Mouse (Mus musculus) neutrophil, adult 5-6 weeks (primary cell): Measurements from ENCODE around the gene Adgrg6. TPM values are rescaled to one million over a fixed set of nuclear protein-coding genes. Genes with fewer than 3 reads are reported as not detected.

Experiments used
- ATAC-seq: fragments of 151-379, 151-347 bp; 2 replicates; pipeline ENCODE4 v1.8.0; 2017; ENCODE audit warnings: mild to moderate bottlenecking, moderate TSS enrichment; ENCODE audit not compliant: insufficient number of reproducible peaks, poor library complexity, low FRiP score, severe bottlenecking; ENCODE audit errors: extremely low read depth
- total RNA-seq: library from RNA; stranded (forward); fragments of 200-1000 nt; gene quantifications from 2 replicates; pipeline ENCODE4 v1.2.3, GENCODE M21; 2017

Adgrg6 gene
- 0.58 and 1.1 TPM in 2 replicates for total RNA-seq

GRCm38 (mm10) chr10:14544941-14545717 lies at the start of gene Adgrg6:
Gene Adgrg6, minus strand, starts transcription at chr10:14545659.
- no peak for ATAC-seq

DNA sequence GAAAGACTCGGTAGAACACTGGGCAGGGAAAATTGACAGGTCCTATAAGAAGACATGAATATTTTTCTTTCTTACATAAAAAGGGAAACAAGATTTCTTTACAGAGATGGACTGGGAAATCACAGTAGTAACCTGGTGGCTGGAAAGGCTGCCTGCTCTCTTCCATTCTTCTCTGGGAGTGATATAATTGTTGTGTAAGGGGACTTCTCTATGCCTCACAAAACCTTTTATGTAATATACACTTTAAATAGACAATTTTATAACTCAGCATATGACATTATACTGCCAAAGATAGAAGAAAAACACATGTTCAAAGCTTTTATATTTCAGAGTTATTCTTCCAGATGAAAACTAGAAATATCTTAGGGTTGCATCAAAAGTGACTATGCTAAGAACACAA lies 46.8 kb upstream of the Adgrg6 start:
- no peak for ATAC-seq

- no peak for ATAC-seq
These were observed 45.4 kb upstream of the Adgrg6 start for GRCm38 (mm10) chr10:14590816-14591215.

GRCm38 (mm10) chr10:14589667-14590066 lies 44.2 kb upstream of the Adgrg6 start:
- no peak for ATAC-seq

GRCm38 (mm10) chr10:14583496-14583895 lies 38.0 kb upstream of the Adgrg6 start:
- ATAC-seq: no peak

- ATAC-seq: no peak
These were observed 28.8 kb upstream of the Adgrg6 start for GRCm38 (mm10) chr10:14574255-14574654.

DNA sequence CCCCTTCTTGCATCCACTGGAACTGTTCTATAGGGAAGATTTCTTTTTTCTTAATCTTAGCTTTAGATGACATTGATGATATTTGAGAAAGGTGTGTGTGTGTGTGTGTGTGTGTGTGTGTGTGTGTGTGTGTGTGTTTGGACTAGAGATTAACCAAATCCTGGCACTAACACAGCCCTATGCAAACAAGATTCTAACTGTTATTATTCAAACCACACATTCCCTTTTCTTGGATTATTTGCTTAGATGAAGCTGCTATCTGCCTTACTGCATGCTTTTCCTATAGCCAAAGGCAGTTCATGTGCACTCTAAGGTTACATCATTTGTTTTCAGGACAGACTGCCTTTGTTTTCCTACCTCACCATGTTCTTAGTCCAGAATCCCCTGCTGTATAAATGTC lies 25.7 kb upstream of the Adgrg6 start:
- ATAC-seq: no peak

GRCm38 (mm10) chr10:14570616-14571015 lies 25.2 kb upstream of the Adgrg6 start:
- ATAC-seq: no peak

- ATAC-seq: no peak
These were observed 672 bp upstream of the Adgrg6 start for GRCm38 (mm10) chr10:14546111-14546551.

- no peak for ATAC-seq
These were observed 885 bp downstream of the Adgrg6 start for GRCm38 (mm10) chr10:14544608-14544940.

GRCm38 (mm10) chr10:14543511-14544067 lies 1.9 kb downstream of the Adgrg6 start:
- no peak for ATAC-seq

DNA sequence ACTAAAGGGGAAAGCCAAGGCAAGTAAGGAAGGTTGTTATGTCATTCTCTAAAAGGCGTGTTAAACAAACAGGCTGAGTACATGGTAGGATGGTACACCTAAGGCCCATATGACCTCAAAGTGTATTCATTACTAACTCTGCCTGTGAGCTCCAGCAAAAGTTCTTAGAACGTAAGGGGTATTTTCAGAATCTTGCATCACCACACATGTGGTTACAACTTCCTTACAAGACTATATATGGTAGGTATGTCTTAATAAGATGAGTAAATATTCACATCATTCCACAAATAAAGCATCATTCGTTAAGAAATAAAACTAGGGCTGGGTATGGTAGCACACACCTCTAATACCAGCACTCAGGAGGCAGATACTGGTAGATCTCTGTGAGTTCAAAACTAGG lies 8.4 kb downstream of the Adgrg6 start:
- ATAC-seq: no peak

- ATAC-seq: no peak
These were observed 14.4 kb downstream of the Adgrg6 start for GRCm38 (mm10) chr10:14531090-14531489.

GRCm38 (mm10) chr10:14530670-14531069 lies 14.8 kb downstream of the Adgrg6 start:
- no peak for ATAC-seq

DNA sequence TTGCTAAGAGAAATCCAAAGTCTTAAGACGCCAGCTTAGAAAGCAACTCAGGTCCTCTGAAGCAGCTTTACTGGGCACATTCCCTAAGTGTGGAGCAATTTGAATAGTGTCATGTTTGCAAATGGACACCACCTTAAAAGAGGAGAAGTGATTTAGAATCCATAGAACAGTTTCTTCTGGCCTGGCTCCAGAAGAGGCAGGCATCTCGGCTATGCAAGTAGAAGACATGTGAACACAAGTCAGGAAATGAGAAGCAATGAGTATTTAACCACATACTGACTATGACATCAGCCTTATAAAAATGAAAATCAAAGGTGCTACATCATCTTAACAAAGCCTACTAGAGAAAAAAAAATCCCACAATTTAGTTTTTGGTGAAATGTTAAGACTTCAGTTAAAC lies 17.7 kb downstream of the Adgrg6 start:
- no peak for ATAC-seq

GRCm38 (mm10) chr10:14522729-14523128 lies 22.7 kb downstream of the Adgrg6 start:
- no peak for ATAC-seq

DNA sequence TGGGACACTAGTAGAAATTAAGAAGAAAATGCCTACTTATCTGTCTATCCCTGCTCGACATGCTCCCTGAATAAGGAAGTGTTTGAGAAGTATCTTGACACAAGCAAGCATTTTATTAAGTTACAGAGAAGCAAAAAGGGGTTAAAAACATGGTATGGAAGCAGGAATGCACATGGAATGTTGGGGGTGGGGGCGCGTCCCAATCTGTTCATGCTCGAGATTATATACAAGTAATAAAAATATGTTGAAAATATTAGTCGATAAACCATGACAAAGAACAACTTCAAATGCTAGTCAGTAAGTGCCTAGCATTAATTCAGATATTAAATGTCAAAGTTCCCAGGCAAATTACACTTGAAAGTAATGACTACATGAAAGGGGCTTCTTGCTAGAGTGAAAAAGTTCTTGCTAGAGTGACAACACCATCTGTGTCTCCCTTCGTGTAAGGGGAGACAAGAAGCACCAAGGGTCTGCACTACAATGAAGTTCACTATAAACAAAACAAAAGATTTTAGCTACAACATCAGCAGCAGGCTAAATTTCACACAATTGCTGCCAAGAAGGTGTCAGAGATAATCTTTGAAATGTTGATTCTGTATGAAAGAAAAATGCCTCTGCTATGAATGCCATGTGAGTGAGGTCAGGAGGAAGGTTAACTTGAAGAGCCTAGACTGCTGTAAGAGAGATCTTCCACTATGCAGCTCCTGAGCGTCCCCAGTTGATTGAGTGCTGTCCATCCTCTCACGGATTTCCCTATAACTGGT lies 24.4 kb downstream of the Adgrg6 start:
- ATAC-seq: no peak

DNA sequence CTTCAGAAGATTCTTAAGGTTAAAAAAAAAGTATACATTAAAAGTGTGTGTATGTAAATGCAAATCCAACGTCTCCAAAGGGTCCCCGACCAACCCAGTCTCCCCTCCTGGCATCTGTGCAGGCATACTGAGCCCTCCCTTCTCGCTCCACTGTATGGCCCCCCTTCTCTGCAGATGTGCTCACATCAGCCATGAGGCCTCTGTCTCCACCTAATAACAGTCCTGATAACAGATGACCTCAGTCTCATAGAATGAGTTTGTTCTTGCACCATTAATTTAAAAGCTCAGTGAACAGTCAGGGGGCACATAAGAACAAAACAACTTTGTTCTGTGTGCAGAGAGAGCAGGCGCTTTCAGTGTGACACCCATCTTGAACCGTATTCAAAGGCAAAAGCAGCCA lies 27.6 kb downstream of the Adgrg6 start:
- ATAC-seq: no peak

GRCm38 (mm10) chr10:14511904-14512663 lies 33.4 kb downstream of the Adgrg6 start:
- ATAC-seq: no peak
